Mouse (Mus musculus) embryonic fibroblast, embryonic 13.5 days (primary cell): ENCODE measurements at regions not wholly inside any gene's neighbourhood (a gene's known extent, or its start where the extent isn't known, plus 50 kb on each side); places are given as distances from the start of the nearest gene placed in this dataset.

Source experiments
- CTCF ChIP-seq: IDR thresholded peaks from 2 replicates; pipeline ENCODE4 v1.5.1; 2011; ENCODE audit warnings: mild to moderate bottlenecking, control low read depth, low read length, moderate library complexity, borderline replicate concordance; ENCODE audit not compliant: insufficient read depth
- POLR2A ChIP-seq: IDR thresholded peaks from 2 replicates; pipeline ENCODE4 v1.6.1; 2011; ENCODE audit warnings: low read depth, mild to moderate bottlenecking, control low read depth, low read length, moderate library complexity

DNA sequence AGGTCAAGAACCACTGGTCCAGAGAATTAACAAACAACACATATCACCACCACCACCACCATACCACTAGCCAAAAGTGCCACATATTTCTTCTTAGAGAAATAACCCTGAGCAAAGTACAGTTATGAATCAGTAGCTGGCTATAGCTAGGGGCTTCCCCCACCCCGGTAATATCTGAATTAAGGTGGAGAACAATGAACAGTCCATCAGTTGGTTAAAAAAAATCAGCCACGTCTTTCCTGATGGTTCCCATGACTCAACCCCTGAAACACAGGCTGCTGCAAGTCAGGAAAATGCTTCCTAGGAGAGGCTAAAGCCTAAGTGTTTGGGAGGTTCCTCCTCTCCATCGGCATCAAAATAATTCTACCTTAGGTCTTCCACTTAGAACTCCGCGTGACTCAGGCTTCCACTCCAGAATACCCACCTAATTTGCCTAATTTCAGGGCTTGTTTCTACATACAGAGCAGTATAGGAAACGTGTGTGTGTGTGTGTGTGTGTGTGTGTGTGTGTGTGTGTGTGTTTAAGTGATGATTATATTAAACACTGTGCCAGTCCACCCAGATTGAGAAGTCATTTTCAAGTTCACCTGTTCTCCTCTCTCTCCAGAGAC, 67.4 kb upstream of the Akap13 start:
- TF ChIP-seq POLR2A, result no peak
- no peak for TF ChIP-seq CTCF
